Mouse (Mus musculus) heart, embryonic 12.5 days (tissue): ENCODE measurements at regions not wholly inside any gene's neighbourhood (a gene's known extent, or its start where the extent isn't known, plus 50 kb on each side); places are given as distances from the start of the nearest gene placed in this dataset.

Source experiments
- ATAC-seq: fragments of 200-750 bp; cut with Nextera tagmentation; 2 replicates; pipeline ENCODE4 v1.8.0; 2017; ENCODE audit warnings: moderate TSS enrichment, moderate library complexity; ENCODE audit not compliant: insufficient number of reproducible peaks, low FRiP score
- H3K27ac ChIP-seq: fragments of 300-500 bp; sonication (generic); 2 replicates; pipeline ENCODE4 v1.5.1; 2016; ENCODE audit warnings: mild to moderate bottlenecking, moderate library complexity; ENCODE audit not compliant: poor library complexity, severe bottlenecking
- H3K27me3 ChIP-seq: fragments of 300-500 bp; sonication (generic); replicated peaks from 2 replicates; pipeline ENCODE4 v1.6.1; 2016; ENCODE audit warnings: mild to moderate bottlenecking, moderate library complexity
- H3K36me3 ChIP-seq: fragments of 300-500 bp; sonication (generic); 2 replicates; pipeline ENCODE4 v1.6.1; 2016; ENCODE audit warnings: mild to moderate bottlenecking, moderate library complexity
- H3K4me1 ChIP-seq: fragments of 300-500 bp; sonication (generic); replicated peaks from 2 replicates; pipeline ENCODE4 v1.6.1; 2016; ENCODE audit warnings: mild to moderate bottlenecking
- H3K4me2 ChIP-seq: fragments of 300-500 bp; sonication (generic); 2 replicates; pipeline ENCODE4 v1.6.1; 2016; ENCODE audit warnings: mild to moderate bottlenecking, moderate library complexity
- H3K4me3 ChIP-seq: fragments of 300-500 bp; sonication (generic); 2 replicates; pipeline ENCODE4 v1.5.1; 2016; ENCODE audit warnings: mild to moderate bottlenecking
- H3K9ac ChIP-seq: fragments of 300-500 bp; sonication (generic); 2 replicates; pipeline ENCODE4 v1.6.1; 2016; ENCODE audit warnings: mild to moderate bottlenecking, moderate library complexity
- H3K9me3 ChIP-seq: fragments of 300-500 bp; sonication (generic); replicated peaks from 2 replicates; pipeline ENCODE4 v1.6.1; 2016; ENCODE audit warnings: mild to moderate bottlenecking, moderate library complexity
- WGBS: fragments of 180-500 bp; shearing (Covaris S2); methylation state at CpG from one replicate; pipeline ENCODE4 v1.1.7; 2016; 5-methylcytosine and 5-hydroxymethylcytosine counted together

GRCm38 (mm10) chr12:69002106-69002505 lies 156.9 kb downstream of the Rps29 start:
- Histone ChIP-seq H3K4me2 (no peak overlapping the region), H3K4me3 (no peak overlapping the region), H3K27ac (no peak overlapping the region), H3K4me1 (no peaks in the 10 kb centered on the region), H3K27me3 (no peaks in the 10 kb centered on the region), H3K36me3 (no peaks in the 10 kb centered on the region), H3K9ac (no peak overlapping the region), H3K9me3 (no peaks in the 10 kb centered on the region)
- ATAC-seq: no peak
- WGBS: 85% methylated on average over 5 of the region's 5 CpGs

- Histone ChIP-seq H3K9ac (no peak overlapping the region), H3K4me1 (no peaks in the 10 kb centered on the region), H3K9me3 (no peaks in the 10 kb centered on the region), H3K36me3 (no peaks in the 10 kb centered on the region), H3K4me3 (no peak overlapping the region), H3K27ac (no peak overlapping the region), H3K4me2 (no peak overlapping the region), H3K27me3 (no peaks in the 10 kb centered on the region)
- 76% methylated on average over 6 of the region's 6 CpGs for WGBS
- no peak for ATAC-seq
Observed at GRCm38 (mm10) chr12:68997259-68997658, 161.7 kb downstream of the Rps29 start.

GRCm38 (mm10) chr12:68996740-68997139 lies 162.2 kb downstream of the Rps29 start:
- Histone ChIP-seq H3K4me1 (no peaks in the 10 kb centered on the region), H3K36me3 (no peaks in the 10 kb centered on the region), H3K4me2 (no peak overlapping the region), H3K27me3 (no peaks in the 10 kb centered on the region), H3K27ac (no peak overlapping the region), H3K9me3 (no peaks in the 10 kb centered on the region), H3K4me3 (no peak overlapping the region), H3K9ac (no peak overlapping the region)
- 62% methylated on average over 12 of the region's 12 CpGs for WGBS
- ATAC-seq: no peak

- H3K4me1 ChIP-seq: no peaks in the 10 kb centered on the region
- no peak overlapping the region for H3K27ac ChIP-seq
- no peak for ATAC-seq
- no peaks in the 10 kb centered on the region for H3K36me3 ChIP-seq
- H3K4me3 ChIP-seq: no peak overlapping the region
- H3K9me3 ChIP-seq: no peaks in the 10 kb centered on the region
- WGBS: 85% methylated on average over 4 of the region's 4 CpGs
- H3K9ac ChIP-seq: no peak overlapping the region
- no peaks in the 10 kb centered on the region for H3K27me3 ChIP-seq
- no peak overlapping the region for H3K4me2 ChIP-seq
Observed at GRCm38 (mm10) chr12:68980640-68981039, 178.3 kb downstream of the Rps29 start.

GRCm38 (mm10) chr12:68980173-68980572 lies 178.8 kb downstream of the Rps29 start:
- Histone ChIP-seq H3K9me3 (no peaks in the 10 kb centered on the region), H3K27me3 (no peaks in the 10 kb centered on the region), H3K36me3 (no peaks in the 10 kb centered on the region), H3K4me2 (no peak overlapping the region), H3K4me3 (no peak overlapping the region), H3K27ac (no peak overlapping the region), H3K4me1 (no peaks in the 10 kb centered on the region), H3K9ac (no peak overlapping the region)
- WGBS: 70% methylated on average over 4 of the region's 4 CpGs
- ATAC-seq: no peak

GRCm38 (mm10) chr12:68979232-68979631 lies 179.8 kb downstream of the Rps29 start:
- H3K36me3 ChIP-seq: no peaks in the 10 kb centered on the region
- no peak overlapping the region for H3K4me3 ChIP-seq
- no peaks in the 10 kb centered on the region for H3K9me3 ChIP-seq
- H3K27ac ChIP-seq: no peak overlapping the region
- ATAC-seq: no peak
- H3K4me1 ChIP-seq: no peaks in the 10 kb centered on the region
- H3K4me2 ChIP-seq: no peak overlapping the region
- 57% methylated on average over 3 of the region's 3 CpGs for WGBS
- H3K27me3 ChIP-seq: no peaks in the 10 kb centered on the region
- H3K9ac ChIP-seq: no peak overlapping the region

- Histone ChIP-seq H3K27ac (no peak overlapping the region), H3K36me3 (no peaks in the 10 kb centered on the region), H3K4me2 (no peak overlapping the region), H3K9ac (no peak overlapping the region), H3K27me3 (no peaks in the 10 kb centered on the region), H3K4me3 (no peak overlapping the region), H3K9me3 (no peaks in the 10 kb centered on the region), H3K4me1 (no peaks in the 10 kb centered on the region)
- no peak for ATAC-seq
- 55% methylated on average over 4 of the region's 4 CpGs for WGBS
Observed at GRCm38 (mm10) chr12:68977276-68977675, 181.7 kb downstream of the Rps29 start.

GRCm38 (mm10) chr12:68947240-68947639 lies 211.7 kb downstream of the Rps29 start:
- H3K36me3 ChIP-seq: no peaks in the 10 kb centered on the region
- H3K27ac ChIP-seq: no peak overlapping the region
- no peaks in the 10 kb centered on the region for H3K27me3 ChIP-seq
- H3K9me3 ChIP-seq: no peaks in the 10 kb centered on the region
- no peak overlapping the region for H3K4me3 ChIP-seq
- no peak overlapping the region for H3K9ac ChIP-seq
- no peak for ATAC-seq
- H3K4me1 ChIP-seq: no peaks in the 10 kb centered on the region
- no peak overlapping the region for H3K4me2 ChIP-seq
- 77% methylated on average over 2 of the region's 2 CpGs for WGBS

GRCm38 (mm10) chr12:68910590-68910989 lies 248.4 kb downstream of the Rps29 start:
- no peak overlapping the region for H3K9ac ChIP-seq
- H3K4me2 ChIP-seq: 0 out of 2 replicates have a peak overlapping the region, but pooled peaks have one; percentile 16
- no peaks in the 10 kb centered on the region for H3K9me3 ChIP-seq
- H3K27me3 ChIP-seq: no peaks in the 10 kb centered on the region
- no peak overlapping the region for H3K27ac ChIP-seq
- H3K4me1 ChIP-seq: no peaks in the 10 kb centered on the region
- no peaks in the 10 kb centered on the region for H3K36me3 ChIP-seq
- 30% methylated on average over 6 of the region's 6 CpGs for WGBS
- no peak for ATAC-seq
- H3K4me3 ChIP-seq: no peak overlapping the region

- H3K4me2 ChIP-seq: no peak overlapping the region
- no peaks in the 10 kb centered on the region for H3K36me3 ChIP-seq
- no peaks in the 10 kb centered on the region for H3K4me1 ChIP-seq
- H3K27me3 ChIP-seq: no peaks in the 10 kb centered on the region
- H3K27ac ChIP-seq: no peak overlapping the region
- WGBS: 91% methylated on average over 1 of the region's 1 CpGs
- H3K4me3 ChIP-seq: no peak overlapping the region
- H3K9me3 ChIP-seq: no peaks in the 10 kb centered on the region
- ATAC-seq: no peak
- no peak overlapping the region for H3K9ac ChIP-seq
Observed at GRCm38 (mm10) chr12:68904770-68905169, 254.2 kb downstream of the Rps29 start.

GRCm38 (mm10) chr12:68889141-68889540 lies 269.8 kb downstream of the Rps29 start:
- Histone ChIP-seq H3K27ac (no peak overlapping the region), H3K4me1 (no peaks in the 10 kb centered on the region), H3K9me3 (no peaks in the 10 kb centered on the region), H3K27me3 (no peaks in the 10 kb centered on the region), H3K36me3 (no peaks in the 10 kb centered on the region), H3K9ac (no peak overlapping the region), H3K4me2 (no peak overlapping the region), H3K4me3 (no peak overlapping the region)
- ATAC-seq: no peak
- WGBS: 82% methylated on average over 3 of the region's 3 CpGs

- H3K36me3 ChIP-seq: no peaks in the 10 kb centered on the region
- H3K27ac ChIP-seq: no peak overlapping the region
- no peak overlapping the region for H3K4me2 ChIP-seq
- H3K27me3 ChIP-seq: no peaks in the 10 kb centered on the region
- no peaks in the 10 kb centered on the region for H3K9me3 ChIP-seq
- no peak overlapping the region for H3K4me3 ChIP-seq
- 60% methylated on average over 6 of the region's 6 CpGs for WGBS
- H3K9ac ChIP-seq: no peak overlapping the region
- no peaks in the 10 kb centered on the region for H3K4me1 ChIP-seq
- no peak for ATAC-seq
Observed at GRCm38 (mm10) chr12:68882503-68882902, 276.5 kb downstream of the Rps29 start.
